Mouse (Mus musculus) G1E (cell line): ENCODE data around the gene Erc1. TPM values are rescaled to one million over a fixed set of nuclear protein-coding genes. Genes with fewer than 3 reads are reported as not detected.

Experiments used
- ATAC-seq: 2 replicates; pipeline ENCODE4 v1.8.0; 2016; ENCODE audit warnings: mild to moderate bottlenecking; ENCODE audit not compliant: insufficient number of reproducible peaks, poor library complexity, low FRiP score, severe bottlenecking; ENCODE audit errors: extremely low read depth
- DNase-seq: peaks from one replicate; pipeline ENCODE4 v3.0.0; 2012; ENCODE audit warnings: low spot score
- H3K27me3 ChIP-seq: 2 replicates; pipeline ENCODE4 v1.6.1; 2012; ENCODE audit warnings: mild to moderate bottlenecking, low read length, inconsistent platforms; ENCODE audit not compliant: insufficient read depth
- H3K36me3 ChIP-seq: replicated peaks from 2 replicates; pipeline ENCODE3; 2012; ENCODE audit warnings: mild to moderate bottlenecking, inconsistent platforms
- H3K4me1 ChIP-seq: 2 replicates; pipeline ENCODE4 v1.6.1; 2012; ENCODE audit warnings: low read depth, low read length, inconsistent platforms, mixed read lengths; ENCODE audit not compliant: insufficient read depth
- H3K4me3 ChIP-seq: 2 replicates; pipeline ENCODE4 v1.5.1; 2012; ENCODE audit warnings: low read depth, mild to moderate bottlenecking, inconsistent platforms, low read length, moderate library complexity, mixed read lengths
- H3K9me3 ChIP-seq: replicated peaks from 2 replicates; pipeline ENCODE4 v1.6.1; 2012; ENCODE audit warnings: inconsistent platforms
- CTCF ChIP-seq: IDR thresholded peaks from 2 replicates; pipeline ENCODE4 v1.5.1; 2012; ENCODE audit warnings: low read depth, low read length, inconsistent platforms, mixed read lengths
- GATA1 ChIP-seq: IDR thresholded peaks from 2 replicates; pipeline ENCODE4 v1.6.1; 2012; ENCODE audit warnings: borderline replicate concordance, low read length, inconsistent platforms, mixed read lengths
- GATA2 ChIP-seq: IDR thresholded peaks from 2 replicates; pipeline ENCODE4 v1.6.1; 2012; ENCODE audit warnings: low read depth, low read length, inconsistent platforms, borderline replicate concordance
- POLR2AphosphoS5 ChIP-seq: IDR thresholded peaks from 2 replicates; pipeline ENCODE4 v1.6.1; 2012; ENCODE audit warnings: low read depth, low read length, inconsistent platforms; ENCODE audit not compliant: insufficient replicate concordance
- TAL1 ChIP-seq: conservative IDR thresholded peaks from 2 replicates; pipeline ENCODE4 v1.6.1; 2012; ENCODE audit warnings: low read depth, low read length, inconsistent platforms, mixed read lengths
- polyA plus RNA-seq: library from polyadenylated mRNA; stranded (reverse); fragments of >175 nt; gene quantifications from 2 replicates; pipeline ENCODE4 v1.2.3, GENCODE M21; 2012
- total RNA-seq, 2 experiments: library from RNA; stranded (forward) in 1 of 2; stranded (reverse) in 1 of 2; fragments of 200-1000 nt in 1 of 2; fragments of >200 nt in 1 of 2; fragmentation: Nextera tagmentation in 1 of 2; gene quantifications; 2 replicates each; pipeline ENCODE4 v1.2.3; 2014 to 2017

The Erc1 gene
- total and polyA plus RNA-seq, 3 experiments: 2.9 to 21.4 (median 14.4) TPM

GRCm38 (mm10) chr6:119562558-119562957 lies 285.4 kb downstream of the Erc1 start:
- ATAC-seq (no peak), DNase-seq (no peak)
- TF ChIP-seq POLR2AphosphoS5 (no peak), TAL1 (no peak), GATA1 (no peak), GATA2 (no peak), CTCF (no peak)
- Histone ChIP-seq H3K4me3 (no peak overlapping the region), H3K9me3 (no peaks in the 10 kb centered on the region), H3K4me1 (no peaks in the 10 kb centered on the region), H3K27me3 (no peaks in the 10 kb centered on the region; the same call in 1 of the 2 replicates), H3K36me3 (no peaks in the 10 kb centered on the region)

DNA sequence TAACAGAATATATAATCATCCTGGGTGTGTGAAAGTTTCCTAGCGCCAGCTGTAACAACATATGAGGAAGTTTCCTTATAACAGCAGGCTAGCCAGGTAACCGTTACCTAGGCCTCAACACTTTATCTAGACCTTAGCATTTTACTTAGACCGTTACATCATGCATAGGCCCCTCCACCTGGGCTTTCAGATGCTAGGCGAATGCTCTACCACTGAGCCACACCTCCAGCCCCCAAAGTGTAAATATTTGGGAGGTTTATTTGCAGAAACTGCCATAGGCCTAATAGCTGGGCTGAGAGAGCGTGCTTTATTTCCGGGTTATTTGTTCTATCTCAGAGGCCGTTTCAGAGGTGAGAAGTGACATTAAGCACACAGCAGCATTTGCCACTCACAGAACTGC lies 289.1 kb downstream of the Erc1 start:
- ATAC-seq (no peak), DNase-seq (no peak)
- no peaks in the 10 kb centered on the region for H3K4me1 ChIP-seq
- no peaks in the 10 kb centered on the region for H3K36me3 ChIP-seq
- TF ChIP-seq TAL1 (no peak), CTCF (no peak), POLR2AphosphoS5 (no peak), GATA1 (no peak), GATA2 (no peak)
- no peak overlapping the region for H3K4me3 ChIP-seq
- H3K9me3 ChIP-seq: no peaks in the 10 kb centered on the region; the same call in 1 of the 2 replicates
- peaks cover 5% of the 10 kb centered on the region; the same call in 1 of the 2 replicates for H3K27me3 ChIP-seq

- peaks cover 9% of the 10 kb centered on the region for H3K27me3 ChIP-seq
- ATAC-seq (no peak), DNase-seq (no peak)
- no peaks in the 10 kb centered on the region for H3K4me1 ChIP-seq
- H3K9me3 ChIP-seq: no peaks in the 10 kb centered on the region; the same call in 1 of the 2 replicates
- no peak overlapping the region for H3K4me3 ChIP-seq
- no peak for TF ChIP-seq TAL1
- TF ChIP-seq GATA1: no peak
- TF ChIP-seq GATA2: no peak
- TF ChIP-seq POLR2AphosphoS5: no peak
- no peak for TF ChIP-seq CTCF
- H3K36me3 ChIP-seq: no peaks in the 10 kb centered on the region
These were observed 293.5 kb downstream of the Erc1 start for GRCm38 (mm10) chr6:119554439-119554838.

DNA sequence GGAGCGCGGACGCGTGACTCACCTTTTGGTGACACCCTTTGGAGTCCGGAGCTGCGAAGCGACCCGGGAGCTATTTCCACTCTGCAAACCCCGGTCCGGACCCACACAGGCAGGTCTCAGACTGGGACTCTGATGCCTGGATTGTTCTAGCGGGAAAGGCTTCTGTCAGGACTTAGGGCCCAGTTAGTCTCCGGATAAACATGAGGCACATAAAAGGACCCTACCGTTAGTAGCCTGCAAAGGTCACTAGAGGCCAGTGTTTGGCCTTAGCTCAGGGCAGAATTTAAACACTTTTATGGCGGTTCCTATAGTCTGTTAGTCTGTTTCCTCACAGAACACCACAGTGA lies 303.5 kb downstream of the Erc1 start:
- TF ChIP-seq TAL1: no peak
- TF ChIP-seq CTCF: no peak
- DNase-seq (no peak), ATAC-seq (no peak)
- Histone ChIP-seq H3K4me1 (no peaks in the 10 kb centered on the region), H3K9me3 (peaks cover 11% of the 10 kb centered on the region), H3K36me3 (no peaks in the 10 kb centered on the region), H3K27me3 (no peaks in the 10 kb centered on the region; the same call in 1 of the 2 replicates), H3K4me3 (no peak overlapping the region)

DNA sequence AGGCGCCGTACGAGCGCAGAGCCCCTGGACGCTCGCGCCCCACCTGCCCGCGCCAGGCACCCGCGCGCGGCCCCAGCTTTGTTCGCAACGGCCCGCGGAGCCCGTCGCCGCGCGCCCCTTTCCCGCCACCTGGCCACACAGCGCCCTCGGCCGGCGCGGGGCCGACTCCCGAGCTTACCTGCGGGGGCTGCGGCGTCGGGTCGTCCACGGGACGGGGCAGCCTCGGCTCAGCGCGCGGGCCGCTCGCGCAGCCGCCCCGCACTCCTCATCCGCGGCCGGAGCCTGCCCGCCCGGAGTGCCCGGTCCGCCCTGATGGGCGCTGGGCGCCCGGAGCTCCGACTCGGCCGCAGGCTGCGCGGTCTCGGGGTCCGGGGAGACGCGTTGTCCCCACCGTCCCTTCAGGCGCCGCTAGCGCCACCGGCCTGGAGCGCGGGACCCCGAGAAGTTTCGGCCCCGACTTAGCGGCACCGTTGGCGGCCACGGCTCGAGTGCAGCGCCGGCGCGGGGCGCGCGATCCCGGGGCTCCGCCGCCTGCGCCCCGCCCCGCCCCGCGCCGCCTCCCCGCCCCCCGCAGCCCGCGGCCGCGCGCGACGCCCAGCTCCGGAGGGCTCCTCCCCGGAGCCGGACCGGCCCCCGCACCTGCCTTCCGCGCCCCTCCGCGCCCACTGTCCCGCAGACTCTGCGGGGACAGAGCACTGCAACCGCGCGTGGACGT lies 304.0 kb downstream of the Erc1 start, which contains the start of gene Wnt5b:
Wnt5b (minus strand) TSS at position 545 of the 715 bp plus-strand sequence.
- H3K36me3 ChIP-seq: no peaks in the 10 kb centered on the region
- no peak for ATAC-seq
- no peak within 1 kb of the TSS for H3K4me3 ChIP-seq
- TF ChIP-seq GATA1 (no peak), CTCF (no peak), TAL1 (no peak), GATA2 (no peak), POLR2AphosphoS5 (no peak)
- no peak for DNase-seq
- H3K9me3 ChIP-seq: peaks cover 11% of the 10 kb centered on the region
- no peaks in the 10 kb centered on the region for H3K4me1 ChIP-seq
- no peaks in the 10 kb centered on the region; the same call in 1 of the 2 replicates for H3K27me3 ChIP-seq

GRCm38 (mm10) chr6:119543456-119543802 lies 304.5 kb downstream of the Erc1 start:
- no peak overlapping the region for H3K4me3 ChIP-seq
- no peak for TF ChIP-seq POLR2AphosphoS5
- no peak for TF ChIP-seq TAL1
- TF ChIP-seq GATA2: no peak
- no peak for TF ChIP-seq GATA1
- ATAC-seq (no peak), DNase-seq (no peak)
- no peaks in the 10 kb centered on the region; the same call in 1 of the 2 replicates for H3K27me3 ChIP-seq
- H3K36me3 ChIP-seq: no peaks in the 10 kb centered on the region
- H3K4me1 ChIP-seq: no peaks in the 10 kb centered on the region
- peaks cover 11% of the 10 kb centered on the region for H3K9me3 ChIP-seq

DNA sequence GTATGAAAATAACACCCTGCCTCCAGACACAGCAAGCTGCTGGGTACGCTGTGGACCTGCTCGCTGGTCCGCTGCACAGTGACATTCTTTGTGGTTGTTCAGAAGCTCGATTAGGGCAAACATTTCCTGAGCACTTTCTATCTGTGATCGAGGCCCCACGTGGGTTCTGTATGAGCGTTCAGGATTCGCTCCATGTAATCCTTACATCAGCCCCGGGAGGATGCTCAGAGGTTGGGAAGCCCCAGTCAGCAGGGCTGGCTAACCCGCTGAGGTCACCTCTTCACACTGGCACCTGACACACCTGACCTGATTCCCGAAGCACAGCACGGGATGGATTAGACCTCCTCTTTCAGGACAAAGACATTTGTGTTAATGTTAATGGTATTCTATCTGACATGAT lies 312.1 kb downstream of the Erc1 start:
- DNase-seq: no peak
- no peaks in the 10 kb centered on the region for H3K36me3 ChIP-seq
- TF ChIP-seq GATA1 (no peak), CTCF (no peak), TAL1 (no peak), GATA2 (no peak), POLR2AphosphoS5 (no peak)
- ATAC-seq: no peak
- no peaks in the 10 kb centered on the region for H3K4me1 ChIP-seq
- no peaks in the 10 kb centered on the region for H3K27me3 ChIP-seq
- no peak overlapping the region for H3K4me3 ChIP-seq
- no peaks in the 10 kb centered on the region for H3K9me3 ChIP-seq
